Mouse (Mus musculus) frontal cortex, postnatal 36 days (tissue): Measurements from ENCODE around the gene Actr1b.

ENCODE experiments used
- DNase-seq, 2 experiments: peaks; one replicate each; pipeline ENCODE4 v3.0.0; 2022; ENCODE audit warnings: low spot score in 2 of 2

Gene Actr1b

GRCm38 (mm10) chr1:36714311-36714710 is at the start of gene Actr1b:
Gene Actr1b (minus strand): TSS chr1:36714422.
- DNase-seq, result no peak

GRCm38 (mm10) chr1:36761568-36761967 is 47.3 kb upstream of the Actr1b start, which contains the start of gene Zap70:
Gene Zap70 (plus strand): TSS chr1:36761798.
- DNase-seq, result no peak

- no peak for DNase-seq
These were observed 46.8 kb upstream of the Actr1b start for GRCm38 (mm10) chr1:36761061-36761460.

GRCm38 (mm10) chr1:36760401-36760800 is 46.2 kb upstream of the Actr1b start:
- no peak for DNase-seq

- no peak for DNase-seq
These were observed 44.9 kb upstream of the Actr1b start for GRCm38 (mm10) chr1:36759076-36759475.

GRCm38 (mm10) chr1:36758553-36758952 is 44.3 kb upstream of the Actr1b start:
- no peak for DNase-seq

- no peak for DNase-seq
These were observed 39.9 kb upstream of the Actr1b start for GRCm38 (mm10) chr1:36753932-36754675.

- DNase-seq, result no peak
These were observed 32.2 kb upstream of the Actr1b start for GRCm38 (mm10) chr1:36746452-36746851.

- no peak for DNase-seq
These were observed 31.4 kb upstream of the Actr1b start for GRCm38 (mm10) chr1:36745661-36746060.

GRCm38 (mm10) chr1:36744268-36744944 is 30.2 kb upstream of the Actr1b start:
- DNase-seq, result peak; percentile 77 to 88

- no peak for DNase-seq
These were observed 28.8 kb upstream of the Actr1b start for GRCm38 (mm10) chr1:36743046-36743445.

- no peak for DNase-seq
These were observed 25.0 kb upstream of the Actr1b start for GRCm38 (mm10) chr1:36739231-36739630.

GRCm38 (mm10) chr1:36737300-36737699 is 23.1 kb upstream of the Actr1b start:
- peak; percentile 84 to 92 for DNase-seq

GRCm38 (mm10) chr1:36724057-36724431 is 9.8 kb upstream of the Actr1b start:
- no peak for DNase-seq

GRCm38 (mm10) chr1:36723146-36724056 is 9.2 kb upstream of the Actr1b start:
- no peak for DNase-seq

- DNase-seq, result no peak
These were observed 4.6 kb upstream of the Actr1b start for GRCm38 (mm10) chr1:36718786-36719185.

GRCm38 (mm10) chr1:36711104-36711503 is 3.1 kb downstream of the Actr1b start:
- DNase-seq, result no peak

- DNase-seq, result peak; percentile 97 to 98
These were observed 4.4 kb downstream of the Actr1b start, which contains the start of gene 4933424G06Rik for GRCm38 (mm10) chr1:36709854-36710280. Gene 4933424G06Rik (plus strand): TSS chr1:36710149.

GRCm38 (mm10) chr1:36709055-36709853 is 5.0 kb downstream of the Actr1b start:
- DNase-seq, result peak; percentile 37 to 46

GRCm38 (mm10) chr1:36708626-36709025 is 5.6 kb downstream of the Actr1b start:
- no peak for DNase-seq

- no peak for DNase-seq
These were observed 6.4 kb downstream of the Actr1b start for GRCm38 (mm10) chr1:36707797-36708196.
